ENCODE assay signal across 11 mouse cellular contexts in the genomic region with DNA sequence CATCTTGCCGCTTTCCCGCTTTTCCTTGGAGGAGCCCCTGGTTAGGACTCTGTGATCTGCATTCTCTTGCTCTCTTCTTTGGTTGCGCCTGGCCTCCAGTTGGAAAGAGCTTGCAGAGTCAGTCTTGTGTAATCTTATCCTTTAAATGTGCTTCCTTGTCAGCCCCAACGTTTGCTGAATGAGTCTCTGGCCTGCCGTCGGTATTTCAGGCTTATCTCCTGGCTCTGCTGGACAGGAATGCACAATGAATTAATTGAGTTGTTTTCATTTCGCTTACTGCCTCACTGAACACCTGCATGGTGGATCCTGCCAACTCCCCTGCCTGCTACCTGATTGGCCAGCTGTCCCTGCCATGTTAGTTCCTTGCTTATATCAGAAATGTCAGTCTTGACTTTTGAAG. TPM values are rescaled to one million over a fixed set of nuclear protein-coding genes. Genes with fewer than 3 reads are reported as not detected.
DNase-seq lines count a peak whose midpoint lies in the region; ATAC-seq and TF ChIP-seq lines count a peak whose summit lies in the region.
"Had no signal": no experiment of that assay in that cellular context is flagged by ENCODE, and none has a peak within 500 bp of the region (broad histone marks: within the 10 kb centered on the region; RNA-seq: fewer than 3 reads in every experiment).

No protein-coding gene starts in this region.

- H3K9ac ChIP-seq in lung, embryonic 14.5 days = no peak overlapping the region
- H3K9ac ChIP-seq in kidney, embryonic 15.5 days = no peak overlapping the region
- H3K9ac ChIP-seq in stomach, embryonic 15.5 days = no peak overlapping the region
- H3K9ac ChIP-seq: liver, embryonic 14.5 days had no signal

- peak overlapping the region; percentile 21; the same call in 1 of the 2 replicates for H3K27ac ChIP-seq in lung, embryonic 14.5 days (ENCODE audit: low read depth)
- peak overlapping the region; percentile 75 for H3K27ac ChIP-seq in kidney, embryonic 15.5 days
- H3K27ac ChIP-seq in stomach, embryonic 15.5 days = no peak overlapping the region; the same call in 1 of the 2 replicates
- H3K27ac ChIP-seq: left cerebral cortex, adult 2 months; liver, embryonic 14.5 days had no signal

- H3K4me2 ChIP-seq in lung, embryonic 14.5 days = no peak overlapping the region
- H3K4me2 ChIP-seq in kidney, embryonic 15.5 days = 0 out of 2 replicates have a peak overlapping the region, but pooled peaks have one; percentile 2
- no peak overlapping the region for H3K4me2 ChIP-seq in stomach, embryonic 15.5 days

- H3K4me1 ChIP-seq in lung, embryonic 14.5 days (ENCODE audit: insufficient read depth) = peaks cover 3% of the 10 kb centered on the region
- peaks cover 76% of the 10 kb centered on the region for H3K4me1 ChIP-seq in kidney, embryonic 15.5 days
- H3K4me1 ChIP-seq in stomach, embryonic 15.5 days = peaks cover 8% of the 10 kb centered on the region

- TF ChIP-seq CTCF in lung, embryonic 14.5 days (IDR thresholded peaks at IDR 0.05; ENCODE audit: low read depth) = no peak

- H3K4me3 ChIP-seq in lung, embryonic 14.5 days (ENCODE audit: low read depth, low read length) = no peak overlapping the region
- H3K4me3 ChIP-seq in kidney, embryonic 15.5 days (replicated peaks) = no peak overlapping the region
- H3K4me3 ChIP-seq in stomach, embryonic 15.5 days (replicated peaks) = no peak overlapping the region
- H3K4me3 ChIP-seq: left cerebral cortex, adult 2 months had no signal

- ATAC-seq in lung, embryonic 14.5 days (ENCODE audit: insufficient read depth) = peak; percentile 33; the same call in 1 of the 2 replicates
- peak; percentile 85 for ATAC-seq in kidney, embryonic 15.5 days (replicated peaks; ENCODE audit: low FRiP score)
- peak; percentile 67; the same call in 1 of the 2 replicates for ATAC-seq in stomach, embryonic 15.5 days (ENCODE audit: insufficient read depth, low FRiP score, low read depth)
- no peak for ATAC-seq in erythroblast, adult 5-6 weeks (replicated peaks; ENCODE audit: low FRiP score, poor library complexity, severe bottlenecking)

- 32% methylated on average over 7 of the region's 7 CpGs for WGBS in lung, embryonic 14.5 days
- WGBS in kidney, embryonic 15.5 days = 33% methylated on average over 7 of the region's 7 CpGs
- 44% methylated on average over 7 of the region's 7 CpGs for WGBS in stomach, embryonic 15.5 days

- no peaks in the 10 kb centered on the region for H3K9me3 ChIP-seq in lung, embryonic 14.5 days (ENCODE audit: low read depth, low read length)
- H3K9me3 ChIP-seq in kidney, embryonic 15.5 days (replicated peaks) = no peaks in the 10 kb centered on the region
- H3K9me3 ChIP-seq in stomach, embryonic 15.5 days = no peaks in the 10 kb centered on the region

- H3K27me3 ChIP-seq in lung, embryonic 14.5 days (ENCODE audit: insufficient read depth, low read length) = no peaks in the 10 kb centered on the region
- H3K27me3 ChIP-seq in kidney, embryonic 15.5 days = no peaks in the 10 kb centered on the region
- no peaks in the 10 kb centered on the region for H3K27me3 ChIP-seq in stomach, embryonic 15.5 days (replicated peaks)

- intact Hi-C loops in heart, postnatal 36 days (cut with DNase I) = no loop called here

- DNase-seq in heart, adult 11 months = peak; percentile 90
- DNase-seq in heart, postnatal 36 days = no peak
- DNase-seq in lung, embryonic 14.5 days = no peak
- no peak for DNase-seq in lung, postnatal 10 days
- DNase-seq in layer of hippocampus, adult 8-10 months (ENCODE audit: low spot score in 2 of 2) = no peak
- DNase-seq: adrenal gland, adult 8-10 months had no signal

- H3K36me3 ChIP-seq in lung, embryonic 14.5 days (ENCODE audit: insufficient read depth) = no peaks in the 10 kb centered on the region
- H3K36me3 ChIP-seq in kidney, embryonic 15.5 days = no peaks in the 10 kb centered on the region
- no peaks in the 10 kb centered on the region for H3K36me3 ChIP-seq in stomach, embryonic 15.5 days

RNA-seq across cellular contexts. Expression of a gene that starts 19.7 kb away (rescaled TPM):
- 10 to 100 TPM; 22.2 to 24.0 TPM for total RNA-seq in heart, postnatal 36 days (2021)
- 3.9 and 5.3 TPM in 2 replicates for polyA plus RNA-seq in lung, embryonic 14.5 days (2014; fragmentation: Nextera tagmentation; extraction: Ambion mirVana)
- 4.5 and 6.3 TPM in 2 replicates for polyA plus RNA-seq in kidney, embryonic 15.5 days (2015; fragmentation: Nextera tagmentation; extraction: Ambion mirVana)
- polyA plus RNA-seq in stomach, embryonic 15.5 days (2015; fragmentation: Nextera tagmentation; extraction: Ambion mirVana) = 4.1 and 4.9 TPM in 2 replicates
- 1 to 10 TPM; 6.6 to 9.6 (median 8.9) TPM for total RNA-seq in layer of hippocampus, adult 8-10 months (2022)
- total RNA-seq in erythroblast, adult 5-6 weeks (2015; ENCODE audit: low replicate concordance) = 7.1 TPM in 1 of 2 replicates, not detected in the other
- 2.5 TPM in 1 of 2 replicates, not detected in the other for total RNA-seq in erythroblast, adult 5-6 weeks (2017; ENCODE audit: low replicate concordance)
